Mouse (Mus musculus): ENCODE measurements around the gene Dnajc25.
A peak's percentile ranks its signal among the peaks of the same experiment; 100 is the strongest.

Gene Dnajc25

GRCm38 (mm10) chr4:58994762-58995161 lies at the start of gene Dnajc25:
Gene Dnajc25 (plus strand): TSS chr4:58995062.
- no peak for DNase-seq (ENCODE audit: low spot score in 2 of 2)

DNA sequence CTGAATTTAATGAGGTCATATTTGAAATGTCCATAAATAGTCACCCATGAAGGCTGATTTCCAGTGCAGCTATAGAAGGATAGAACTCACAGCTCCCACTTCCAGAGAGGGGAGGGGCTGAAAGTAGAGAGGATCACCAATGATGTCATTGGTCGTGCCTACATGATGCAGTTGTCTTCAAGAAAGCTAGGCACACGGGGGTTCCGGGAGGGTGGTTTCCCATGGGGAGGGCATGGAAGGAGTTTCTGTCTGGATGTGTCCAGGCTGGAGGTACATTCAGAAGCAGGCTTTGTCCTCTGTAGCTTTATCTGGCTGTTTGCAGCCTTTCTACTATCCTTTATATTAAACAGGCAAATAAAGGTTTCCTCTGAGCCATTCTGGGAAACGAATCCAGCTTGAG lies 46.5 kb upstream of the Dnajc25 start:
- no peak for DNase-seq (ENCODE audit: low spot score in 2 of 2)

- DNase-seq (ENCODE audit: low spot score in 2 of 2), result no peak
Observed at GRCm38 (mm10) chr4:58952630-58953029, 42.2 kb upstream of the Dnajc25 start.

DNA sequence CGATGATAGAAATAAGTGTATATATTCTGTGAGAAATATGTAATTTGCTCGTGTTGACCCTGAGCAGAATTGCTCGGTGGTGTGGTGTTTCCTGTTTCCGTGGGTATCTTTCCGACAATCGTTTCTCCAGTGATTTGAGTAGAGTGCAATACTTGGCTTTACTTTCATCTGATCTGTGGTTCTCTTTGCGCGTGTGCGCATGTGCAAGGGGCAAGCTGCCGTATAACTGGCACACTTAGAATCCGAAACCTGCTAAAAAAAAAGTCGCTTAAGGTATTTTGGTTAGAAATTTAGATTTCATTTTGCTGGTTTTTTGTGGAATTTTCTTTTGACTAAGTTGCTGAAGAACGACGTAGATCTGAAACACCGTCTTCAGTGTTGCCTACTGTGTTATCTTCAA lies 33.1 kb upstream of the Dnajc25 start:
- DNase-seq (ENCODE audit: low spot score in 2 of 2), result no peak

GRCm38 (mm10) chr4:58963271-58963670 lies 31.6 kb upstream of the Dnajc25 start:
- DNase-seq (ENCODE audit: low spot score in 2 of 2), result no peak

- no peak for DNase-seq (ENCODE audit: low spot score in 2 of 2)
Observed at GRCm38 (mm10) chr4:58965136-58965535, 29.7 kb upstream of the Dnajc25 start.

- DNase-seq (ENCODE audit: low spot score in 2 of 2), result no peak
Observed at GRCm38 (mm10) chr4:58970678-58971077, 24.2 kb upstream of the Dnajc25 start.

- DNase-seq (ENCODE audit: low spot score in 2 of 2), result no peak
Observed at GRCm38 (mm10) chr4:58975711-58976110, 19.2 kb upstream of the Dnajc25 start.

DNA sequence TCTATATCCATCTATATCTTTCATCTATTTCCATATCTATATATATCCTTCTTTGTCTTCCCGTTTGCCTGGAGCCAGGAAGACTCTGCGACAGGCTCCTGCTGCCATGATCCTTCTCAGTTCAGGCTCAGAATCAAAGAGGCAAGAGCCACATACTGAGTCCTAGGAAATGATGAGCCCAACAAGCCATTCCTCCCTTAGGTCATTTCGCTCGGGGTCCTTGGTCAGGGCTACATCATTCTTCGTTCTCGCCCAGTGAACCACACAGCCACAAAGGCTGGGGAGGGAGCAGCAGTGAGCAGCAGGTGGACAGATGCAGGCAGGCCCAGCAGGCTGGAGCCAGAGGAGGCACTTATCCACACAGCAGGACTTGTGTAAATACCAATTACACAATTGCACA lies 13.4 kb upstream of the Dnajc25 start:
- no peak for DNase-seq (ENCODE audit: low spot score in 2 of 2)

DNA sequence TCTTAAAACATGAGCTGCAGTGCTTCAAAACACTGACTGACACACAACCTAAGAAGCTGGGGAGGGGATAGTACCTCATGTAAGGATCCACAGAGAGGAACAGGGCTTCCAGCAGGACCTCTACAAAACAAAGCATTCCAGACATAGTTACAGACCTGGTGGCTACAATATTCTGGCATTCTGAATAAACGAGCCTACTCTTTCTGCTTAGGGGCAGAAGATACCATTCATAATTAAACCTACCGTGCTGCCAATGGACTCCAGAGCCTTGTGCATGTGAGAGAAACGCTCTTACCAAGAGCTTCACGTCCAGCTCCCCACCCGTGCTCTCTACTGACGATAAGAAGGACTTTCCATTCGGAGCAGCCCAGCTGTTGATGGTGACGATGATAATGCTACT lies 12.1 kb upstream of the Dnajc25 start:
- DNase-seq (ENCODE audit: low spot score in 2 of 2), result no peak

GRCm38 (mm10) chr4:58985157-58985648 lies 9.7 kb upstream of the Dnajc25 start:
- peak; percentile 31 to 66 for DNase-seq (ENCODE audit: low spot score in 2 of 2)

DNA sequence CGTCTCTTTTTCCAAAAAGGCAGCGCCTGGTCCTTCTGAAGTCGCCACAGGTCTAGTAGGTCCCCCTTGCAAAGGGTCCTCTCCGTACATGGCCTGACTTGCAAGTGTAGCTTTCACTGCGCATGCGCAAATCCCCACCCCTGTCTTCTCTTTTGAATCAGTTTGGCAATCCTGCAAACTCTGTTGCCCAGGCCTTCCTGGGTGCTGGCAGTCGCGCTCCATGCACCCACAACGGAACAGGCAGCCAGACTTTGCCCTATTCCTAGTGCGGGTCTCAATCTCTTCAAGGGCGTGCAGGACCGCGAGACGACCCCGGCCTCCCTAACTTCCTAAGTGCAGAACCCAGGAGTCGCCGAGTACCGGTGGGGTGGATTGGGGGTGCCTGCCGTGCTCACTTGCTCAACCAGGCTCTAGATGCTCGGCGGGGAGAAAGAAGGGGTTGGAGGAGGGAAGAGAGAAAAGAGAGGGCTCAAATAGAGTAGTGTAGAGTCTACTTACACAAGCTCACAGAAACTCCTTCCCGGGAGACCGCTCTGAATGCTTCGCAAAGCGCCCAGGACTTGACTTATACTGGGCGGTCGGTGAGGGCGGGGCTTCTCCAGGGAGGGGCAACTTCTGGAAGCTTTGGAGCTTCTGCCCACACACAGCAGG lies 8.2 kb upstream of the Dnajc25 start, which contains the start of gene Ptgr1:
TSS of gene Ptgr1 (minus strand) at position 580 of the 651 bp plus-strand sequence.
- peak; percentile 70 to 81 for DNase-seq (ENCODE audit: low spot score in 2 of 2)

DNA sequence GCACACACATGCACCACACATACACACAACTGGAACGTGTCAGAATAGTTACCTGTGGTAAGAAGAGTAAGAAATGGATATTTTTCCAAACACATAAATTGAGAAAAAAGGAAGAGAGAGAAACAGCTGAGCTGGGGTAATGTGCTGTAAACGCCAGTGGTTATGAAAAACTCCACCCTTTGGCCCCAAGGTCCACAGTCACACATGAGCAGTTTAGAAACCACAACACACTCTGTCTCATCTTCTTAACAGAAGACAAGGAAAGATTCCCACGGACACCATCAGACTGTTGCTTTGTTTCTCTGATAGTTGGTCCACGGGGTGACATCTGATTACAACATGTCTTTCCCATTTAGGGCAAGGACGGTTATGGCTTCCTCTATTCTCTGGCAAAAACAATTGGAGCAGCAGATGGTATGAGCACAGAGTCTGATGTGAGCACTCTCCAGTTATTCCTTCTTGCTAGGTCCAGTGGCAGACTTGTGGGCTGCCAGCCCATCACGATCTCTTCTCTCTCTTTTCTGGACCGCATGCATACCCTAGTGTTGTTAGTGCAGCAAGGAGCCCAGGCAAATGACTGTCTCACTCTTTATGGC lies 5.5 kb upstream of the Dnajc25 start:
- no peak for DNase-seq (ENCODE audit: low spot score in 2 of 2)

GRCm38 (mm10) chr4:58990609-58991434 lies 4.0 kb upstream of the Dnajc25 start:
- no peak for DNase-seq (ENCODE audit: low spot score in 2 of 2)

DNA sequence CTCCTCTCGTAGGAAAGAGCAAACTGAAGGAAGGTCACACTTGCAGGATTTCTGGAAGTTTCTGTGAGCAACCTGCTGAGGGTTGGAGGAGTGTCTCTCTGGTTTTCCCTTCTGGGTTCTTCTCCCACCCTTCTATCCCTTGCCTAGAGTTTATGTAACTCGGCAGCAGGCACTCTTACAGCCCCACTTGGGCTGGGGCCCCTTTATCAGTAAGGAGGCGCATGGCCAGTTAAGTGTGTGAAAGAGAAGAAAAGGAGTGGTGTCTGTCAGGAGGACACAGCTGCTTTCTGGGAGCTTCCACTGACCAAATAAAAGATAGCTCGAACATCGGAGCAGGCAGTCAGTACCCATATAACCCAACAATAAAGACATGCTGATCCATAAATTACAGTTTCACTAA lies 2.7 kb upstream of the Dnajc25 start:
- no peak for DNase-seq (ENCODE audit: low spot score in 2 of 2)

GRCm38 (mm10) chr4:58995251-58995693 lies 410 bp downstream of the Dnajc25 start:
- DNase-seq (ENCODE audit: low spot score in 2 of 2), result no peak

DNA sequence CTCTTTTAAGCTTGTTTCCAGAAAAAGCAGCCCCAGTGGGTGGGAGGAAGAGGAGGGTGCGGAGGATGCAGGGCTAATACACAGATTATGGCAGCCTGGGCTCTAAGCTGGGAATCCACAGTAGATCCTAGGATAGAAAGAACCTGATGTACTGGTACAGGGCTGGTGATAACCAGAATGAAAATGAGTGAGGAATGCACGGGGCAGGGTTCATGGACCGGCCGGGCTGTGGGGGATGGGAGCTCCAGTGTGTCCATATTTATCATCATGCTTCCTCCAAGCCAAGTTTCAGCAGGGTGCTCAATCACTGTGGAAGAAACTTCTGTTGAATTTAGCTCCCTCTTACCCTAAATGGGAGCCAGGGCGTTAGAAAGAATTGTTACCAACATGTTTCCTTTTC lies 2.2 kb downstream of the Dnajc25 start:
- DNase-seq (ENCODE audit: low spot score in 2 of 2), result no peak

DNA sequence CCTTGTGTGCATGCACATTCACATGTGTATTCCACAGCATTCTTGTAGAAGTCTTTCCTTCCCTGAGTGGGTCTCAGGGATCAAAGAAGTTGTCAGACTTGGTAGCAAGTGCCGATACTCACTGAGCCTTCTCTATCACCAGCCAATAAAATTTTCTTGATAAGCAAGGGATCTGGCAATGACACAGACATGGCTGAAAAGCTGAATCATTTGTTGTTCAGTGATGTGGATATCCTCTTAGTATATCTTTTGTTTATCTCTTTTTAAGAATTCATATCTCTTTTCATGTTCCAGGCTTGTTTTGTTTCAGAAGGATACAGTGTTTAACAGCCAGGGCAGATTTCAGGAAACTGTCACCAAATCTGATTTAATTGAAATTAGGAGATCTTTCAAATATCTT lies 3.8 kb downstream of the Dnajc25 start:
- no peak for DNase-seq (ENCODE audit: low spot score in 2 of 2)

DNA sequence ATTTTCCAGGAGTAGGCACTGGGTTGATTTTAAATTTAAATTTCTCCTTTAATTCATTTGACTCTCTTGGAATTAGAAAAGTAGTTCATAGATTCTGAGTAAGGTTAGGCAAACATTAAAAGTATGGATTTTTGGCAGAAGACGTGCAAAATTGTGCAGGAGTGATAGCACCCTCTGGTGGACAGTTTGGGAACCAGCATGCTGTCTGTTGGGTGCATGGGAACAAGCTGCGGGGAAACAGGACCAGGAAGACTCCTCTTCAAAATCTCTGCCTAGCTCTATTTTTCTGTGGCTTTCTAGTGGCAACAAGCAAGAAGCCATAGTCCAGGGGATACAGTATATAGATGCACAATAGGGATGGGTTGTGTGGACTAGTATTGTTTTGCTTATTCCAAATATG lies 4.8 kb downstream of the Dnajc25 start:
- DNase-seq (ENCODE audit: low spot score in 2 of 2), result peak; percentile 15 to 68

- DNase-seq (ENCODE audit: low spot score in 2 of 2), result no peak
Observed at GRCm38 (mm10) chr4:59000614-59001013, 5.8 kb downstream of the Dnajc25 start.

DNA sequence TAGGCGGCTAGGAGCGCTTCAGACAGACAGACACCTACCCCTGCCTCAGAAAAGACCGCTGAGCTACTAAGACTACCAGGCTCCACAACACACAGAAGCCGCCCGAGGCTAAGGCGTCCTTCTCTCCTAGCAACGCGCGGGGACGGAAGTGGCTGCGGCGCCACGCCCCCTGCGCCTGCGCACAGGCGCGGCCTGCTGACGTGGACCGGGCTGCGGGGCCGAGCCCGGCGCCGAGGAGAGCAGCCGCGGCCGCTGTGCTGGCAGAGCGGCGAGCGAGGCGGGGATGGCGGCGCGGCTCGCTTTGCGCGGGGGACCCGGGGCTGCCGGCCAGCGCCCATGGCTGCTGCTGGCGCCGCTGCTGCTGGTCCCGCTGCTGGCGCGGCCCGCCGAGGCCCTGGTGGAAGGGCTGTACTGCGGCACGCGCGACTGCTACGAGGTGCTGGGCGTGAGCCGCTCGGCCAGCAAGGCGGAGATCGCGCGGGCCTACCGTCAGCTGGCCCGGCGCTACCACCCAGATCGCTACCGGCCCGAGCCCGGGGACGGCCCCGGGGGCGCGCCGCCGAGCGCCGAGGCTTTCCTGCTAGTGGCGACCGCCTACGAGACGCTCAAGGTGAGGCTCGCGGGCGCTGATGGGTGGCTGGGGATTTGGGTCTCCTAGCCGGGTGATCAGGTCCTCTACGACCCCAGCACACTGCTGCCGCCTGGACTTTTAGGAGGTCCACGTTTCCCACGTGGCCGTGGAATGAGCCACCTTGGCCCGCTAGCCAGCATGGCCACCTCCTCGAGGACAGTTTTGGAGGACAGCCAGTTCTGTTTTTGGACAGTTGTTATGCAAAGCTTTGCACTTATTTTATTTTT lies 8.3 kb downstream of the Dnajc25 start, which contains the start of gene Gm20503:
TSS of gene Gm20503 (plus strand) at position 263 of the 858 bp plus-strand sequence.
- DNase-seq (ENCODE audit: low spot score in 2 of 2), result peak; percentile 92 to 93

All from heart, adult 9 months (tissue).